Mouse (Mus musculus): ENCODE data around the gene Incenp. TPM values are rescaled to one million over a fixed set of nuclear protein-coding genes. Genes with fewer than 3 reads are reported as not detected.
"Not testable (repeated sequence)": the region's sequence is repeated elsewhere in the genome, so short reads cannot be mapped to it uniquely, and the experiment has no call there.

Incenp gene
- polyA plus RNA-seq, 1 experiment from 2014 or later: 40.6 TPM

- ATAC-seq (replicated peaks; ENCODE audit: low FRiP score, low read depth): no peak
- Histone ChIP-seq H3K27ac (no peak overlapping the region), H3K27me3 (ENCODE audit: insufficient read depth, low read length) (no peaks in the 10 kb centered on the region), H3K9me3 (replicated peaks; ENCODE audit: low read length) (no peaks in the 10 kb centered on the region), H3K4me2 (ENCODE audit: low read length) (no peak overlapping the region), H3K36me3 (ENCODE audit: insufficient read depth, low read length) (no peaks in the 10 kb centered on the region), H3K4me1 (replicated peaks; ENCODE audit: insufficient read depth, low read length) (peaks cover 10% of the 10 kb centered on the region), H3K9ac (ENCODE audit: low read depth, low read length) (no peak overlapping the region), H3K4me3 (replicated peaks; ENCODE audit: low read depth, low read length) (no peak overlapping the region)
- no peak for DNase-seq (ENCODE audit: low spot score)
- WGBS: 61% methylated on average over 7 of the region's 7 CpGs
- no peak for TF ChIP-seq CTCF (IDR thresholded peaks at IDR 0.05; ENCODE audit: low read depth)
Observed at GRCm38 (mm10) chr19:9939841-9940240, 40.5 kb upstream of the Incenp start.

GRCm38 (mm10) chr19:9938824-9939303 is 39.5 kb upstream of the Incenp start:
- ATAC-seq (replicated peaks; ENCODE audit: low FRiP score, low read depth): no peak

GRCm38 (mm10) chr19:9938156-9938823 is 38.9 kb upstream of the Incenp start:
- Histone ChIP-seq H3K9me3 (replicated peaks; ENCODE audit: low read length) (no peaks in the 10 kb centered on the region), H3K27ac (no peak overlapping the region), H3K4me1 (replicated peaks; ENCODE audit: insufficient read depth, low read length) (peaks cover 10% of the 10 kb centered on the region), H3K4me2 (ENCODE audit: low read length) (no peak overlapping the region), H3K36me3 (ENCODE audit: insufficient read depth, low read length) (no peaks in the 10 kb centered on the region), H3K9ac (ENCODE audit: low read depth, low read length) (no peak overlapping the region), H3K4me3 (replicated peaks; ENCODE audit: low read depth, low read length) (no peak overlapping the region), H3K27me3 (ENCODE audit: insufficient read depth, low read length) (no peaks in the 10 kb centered on the region)
- 66% methylated on average over 6 of the region's 6 CpGs for WGBS
- no peak for ATAC-seq (replicated peaks; ENCODE audit: low FRiP score, low read depth)
- DNase-seq (ENCODE audit: low spot score): no peak
- TF ChIP-seq CTCF (IDR thresholded peaks at IDR 0.05; ENCODE audit: low read depth): no peak

More at GRCm38 (mm10) chr19:9938824-9939303, 39.5 kb upstream of the Incenp start:
- DNase-seq (ENCODE audit: low spot score): no peak
- Histone ChIP-seq H3K9ac (ENCODE audit: low read depth, low read length) (no peak overlapping the region), H3K4me1 (replicated peaks; ENCODE audit: insufficient read depth, low read length) (peaks cover 10% of the 10 kb centered on the region), H3K27me3 (ENCODE audit: insufficient read depth, low read length) (no peaks in the 10 kb centered on the region), H3K4me2 (ENCODE audit: low read length) (no peak overlapping the region), H3K27ac (no peak overlapping the region), H3K4me3 (replicated peaks; ENCODE audit: low read depth, low read length) (no peak overlapping the region), H3K36me3 (ENCODE audit: insufficient read depth, low read length) (no peaks in the 10 kb centered on the region), H3K9me3 (replicated peaks; ENCODE audit: low read length) (no peaks in the 10 kb centered on the region)
- WGBS: 64% methylated on average over 13 of the region's 13 CpGs
- no peak for TF ChIP-seq CTCF (IDR thresholded peaks at IDR 0.05; ENCODE audit: low read depth)

- no peak for TF ChIP-seq CTCF (IDR thresholded peaks at IDR 0.05; ENCODE audit: low read depth)
- no peak for DNase-seq (ENCODE audit: low spot score)
- Histone ChIP-seq H3K9ac (ENCODE audit: low read depth, low read length) (no peak overlapping the region), H3K27ac (no peak overlapping the region), H3K9me3 (replicated peaks; ENCODE audit: low read length) (no peaks in the 10 kb centered on the region), H3K36me3 (ENCODE audit: insufficient read depth, low read length) (no peaks in the 10 kb centered on the region), H3K4me1 (replicated peaks; ENCODE audit: insufficient read depth, low read length) (peaks cover under 1% of the 10 kb centered on the region), H3K4me3 (replicated peaks; ENCODE audit: low read depth, low read length) (no peak overlapping the region), H3K4me2 (ENCODE audit: low read length) (no peak overlapping the region), H3K27me3 (ENCODE audit: insufficient read depth, low read length) (no peaks in the 10 kb centered on the region)
- ATAC-seq (replicated peaks; ENCODE audit: low FRiP score, low read depth): no peak
- 67% methylated on average over 5 of the region's 5 CpGs for WGBS
Observed at GRCm38 (mm10) chr19:9937428-9937827, 38.1 kb upstream of the Incenp start.

- H3K4me2 ChIP-seq (ENCODE audit: low read length): no peak overlapping the region
- ATAC-seq (replicated peaks; ENCODE audit: low FRiP score, low read depth) (no peak), DNase-seq (ENCODE audit: low spot score) (no peak)
- no peak for TF ChIP-seq CTCF (IDR thresholded peaks at IDR 0.05; ENCODE audit: low read depth)
- no peak overlapping the region for H3K27ac ChIP-seq
- H3K9me3 ChIP-seq (replicated peaks; ENCODE audit: low read length): no peaks in the 10 kb centered on the region
- no peaks in the 10 kb centered on the region for H3K4me1 ChIP-seq (replicated peaks; ENCODE audit: insufficient read depth, low read length)
- no peaks in the 10 kb centered on the region for H3K36me3 ChIP-seq (ENCODE audit: insufficient read depth, low read length)
- no peak overlapping the region for H3K4me3 ChIP-seq (replicated peaks; ENCODE audit: low read depth, low read length)
- H3K9ac ChIP-seq (ENCODE audit: low read depth, low read length): no peak overlapping the region
- WGBS: 71% methylated on average over 5 of the region's 5 CpGs
- no peaks in the 10 kb centered on the region for H3K27me3 ChIP-seq (ENCODE audit: insufficient read depth, low read length)
Observed at GRCm38 (mm10) chr19:9936579-9936978, 37.2 kb upstream of the Incenp start.

- H3K4me1 ChIP-seq (replicated peaks; ENCODE audit: insufficient read depth, low read length): no peaks in the 10 kb centered on the region
- H3K4me2 ChIP-seq (ENCODE audit: low read length): no peak overlapping the region
- TF ChIP-seq CTCF (IDR thresholded peaks at IDR 0.05; ENCODE audit: low read depth): no peak
- no peaks in the 10 kb centered on the region for H3K27me3 ChIP-seq (ENCODE audit: insufficient read depth, low read length)
- no peak overlapping the region for H3K27ac ChIP-seq
- H3K9me3 ChIP-seq (replicated peaks; ENCODE audit: low read length): no peaks in the 10 kb centered on the region
- ATAC-seq (replicated peaks; ENCODE audit: low FRiP score, low read depth) (no peak), DNase-seq (ENCODE audit: low spot score) (no peak)
- H3K4me3 ChIP-seq (replicated peaks; ENCODE audit: low read depth, low read length): no peak overlapping the region
- H3K36me3 ChIP-seq (ENCODE audit: insufficient read depth, low read length): no peaks in the 10 kb centered on the region
- 68% methylated on average over 2 of the region's 2 CpGs for WGBS
- no peak overlapping the region for H3K9ac ChIP-seq (ENCODE audit: low read depth, low read length)
Observed at GRCm38 (mm10) chr19:9933908-9934307, 34.6 kb upstream of the Incenp start.

GRCm38 (mm10) chr19:9931167-9931607 is 31.8 kb upstream of the Incenp start:
- 57% methylated on average over 2 of the region's 2 CpGs for WGBS
- H3K4me2 ChIP-seq (ENCODE audit: low read length); H3K27me3 ChIP-seq (ENCODE audit: insufficient read depth, low read length); ATAC-seq (replicated peaks; ENCODE audit: low FRiP score, low read depth); DNase-seq (ENCODE audit: low spot score); H3K4me3 ChIP-seq (replicated peaks; ENCODE audit: low read depth, low read length); H3K9me3 ChIP-seq (replicated peaks; ENCODE audit: low read length); H3K4me1 ChIP-seq (replicated peaks; ENCODE audit: insufficient read depth, low read length); H3K36me3 ChIP-seq (ENCODE audit: insufficient read depth, low read length); H3K9ac ChIP-seq (ENCODE audit: low read depth, low read length); H3K27ac ChIP-seq: not testable (repeated sequence)
